Mouse (Mus musculus): ENCODE measurements around the gene Ddx43.
A peak's percentile ranks its signal among the peaks of the same experiment; 100 is the strongest.

Ddx43 gene

DNA sequence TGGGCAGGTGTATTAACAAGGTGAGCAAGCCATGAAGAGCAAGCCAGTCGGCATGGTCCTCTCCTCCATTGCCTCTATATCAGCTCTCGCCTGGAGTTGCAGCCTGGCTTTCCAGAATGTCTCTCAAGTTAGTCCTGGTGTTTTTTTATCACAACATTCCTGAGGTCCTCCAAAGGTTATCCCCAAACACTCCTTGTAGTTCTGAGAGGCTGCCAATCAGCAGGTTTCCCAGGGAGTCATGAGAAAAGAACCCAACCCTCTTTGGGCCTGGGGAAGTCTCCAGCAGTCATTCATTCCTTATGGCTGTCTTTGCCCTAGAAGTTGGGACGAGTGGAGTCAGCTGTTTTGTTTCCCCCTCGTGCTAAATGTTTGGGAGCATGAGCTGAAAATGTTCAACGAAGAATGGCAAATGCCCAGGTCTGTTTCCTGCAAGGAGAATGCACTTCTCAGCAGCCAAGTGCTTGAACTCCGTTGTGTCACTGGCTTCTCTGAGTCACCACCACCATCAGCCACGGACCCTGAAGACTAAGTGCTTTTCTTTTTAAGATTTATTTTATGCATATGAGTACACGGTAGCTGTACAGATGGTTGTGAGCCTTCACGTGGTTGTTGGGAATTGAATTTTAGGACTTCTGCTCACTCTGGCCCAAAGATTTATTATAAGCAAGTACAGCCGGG is 22.6 kb upstream of the Ddx43 start:
- DNase-seq (ENCODE audit: low spot score in 2 of 2), result no peak

GRCm38 (mm10) chr9:78374397-78374796 is 21.2 kb upstream of the Ddx43 start:
- no peak for DNase-seq (ENCODE audit: low spot score in 2 of 2)

DNA sequence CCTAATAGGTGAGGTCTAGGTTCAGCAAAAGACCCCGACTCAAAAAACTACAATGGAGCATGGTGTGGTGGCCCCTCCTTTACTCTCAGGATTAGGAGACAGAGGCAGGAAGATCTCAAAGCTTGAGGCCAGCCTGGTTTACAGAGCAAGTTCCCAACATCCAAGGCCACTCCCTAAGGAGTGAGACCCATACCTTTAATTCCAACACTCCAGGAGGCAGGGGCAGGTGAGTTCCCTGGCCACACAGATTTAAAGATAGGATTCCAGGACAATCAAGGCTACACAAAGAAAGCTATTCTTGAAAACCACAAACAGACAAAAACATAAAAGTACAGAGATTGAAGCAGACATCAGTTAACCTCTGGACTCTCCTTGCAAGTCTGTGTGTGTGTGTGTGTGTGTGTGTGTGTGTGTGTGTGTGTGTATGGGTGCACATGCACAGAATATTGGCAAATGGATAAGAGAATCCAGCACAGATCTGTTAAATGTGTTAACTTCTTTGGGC is 20.6 kb upstream of the Ddx43 start:
- DNase-seq (ENCODE audit: low spot score in 2 of 2), result no peak

GRCm38 (mm10) chr9:78375486-78375885 is 20.1 kb upstream of the Ddx43 start:
- no peak for DNase-seq (ENCODE audit: low spot score in 2 of 2)

DNA sequence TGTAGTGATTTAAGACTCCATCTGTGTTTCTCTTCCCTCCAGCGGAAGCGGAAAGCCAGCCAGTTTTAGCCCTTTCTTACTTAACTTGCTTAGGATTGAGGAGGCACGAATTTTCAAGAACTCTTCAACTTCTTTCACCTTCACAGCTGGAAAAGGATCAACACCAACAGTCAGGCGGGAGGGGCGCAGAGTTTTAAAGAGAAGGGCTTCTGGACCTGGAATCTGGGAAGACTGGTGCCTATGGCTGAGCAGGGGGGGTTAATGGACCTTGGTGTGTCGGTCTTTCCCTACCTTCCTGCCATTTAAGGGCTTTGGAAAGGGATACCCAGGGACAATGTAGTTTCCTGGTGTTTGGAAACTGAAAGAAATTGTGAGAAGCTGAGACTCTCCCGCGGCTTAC is 18.0 kb upstream of the Ddx43 start:
- DNase-seq (ENCODE audit: low spot score in 2 of 2), result no peak

DNA sequence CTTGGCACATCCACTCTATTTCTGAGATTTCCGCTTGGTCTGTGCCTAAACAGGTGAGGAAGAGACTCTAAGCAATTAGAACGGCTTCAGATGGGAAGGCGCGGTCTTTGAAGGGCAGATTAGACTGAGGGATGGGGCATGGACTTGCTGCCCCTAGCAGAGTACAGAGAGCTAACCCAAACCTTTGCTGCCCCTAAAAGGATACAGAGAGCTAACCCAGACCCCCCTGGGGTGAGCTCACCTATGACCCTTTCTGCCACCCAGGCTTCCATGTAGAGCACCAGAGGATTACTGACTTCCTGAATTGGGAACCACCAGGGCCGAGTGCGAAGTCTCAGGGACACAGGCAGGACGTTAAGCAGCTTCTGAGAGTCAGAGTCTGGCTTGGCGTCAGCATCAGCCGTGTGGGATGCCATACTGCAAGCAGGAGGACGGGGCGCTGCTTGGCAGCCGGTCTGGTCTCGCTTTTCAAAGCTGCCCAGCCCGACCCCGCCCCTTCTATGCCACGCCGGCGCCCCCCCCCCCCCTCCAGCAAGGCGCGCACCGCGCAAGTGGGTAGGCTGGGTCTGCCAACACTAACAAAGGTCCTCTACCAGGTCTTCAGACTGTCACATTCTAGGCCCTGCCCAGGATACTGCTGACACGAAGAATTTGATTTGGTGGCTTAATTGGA is 17.3 kb upstream of the Ddx43 start, which contains the start of gene Ooep:
Gene Ooep, minus strand, starts transcription at position 613 of the 673 bp plus-strand sequence.
- DNase-seq (ENCODE audit: low spot score in 2 of 2), result no peak

- DNase-seq (ENCODE audit: low spot score in 2 of 2), result no peak
Measured at GRCm38 (mm10) chr9:78385893-78386292, 9.7 kb upstream of the Ddx43 start.

DNA sequence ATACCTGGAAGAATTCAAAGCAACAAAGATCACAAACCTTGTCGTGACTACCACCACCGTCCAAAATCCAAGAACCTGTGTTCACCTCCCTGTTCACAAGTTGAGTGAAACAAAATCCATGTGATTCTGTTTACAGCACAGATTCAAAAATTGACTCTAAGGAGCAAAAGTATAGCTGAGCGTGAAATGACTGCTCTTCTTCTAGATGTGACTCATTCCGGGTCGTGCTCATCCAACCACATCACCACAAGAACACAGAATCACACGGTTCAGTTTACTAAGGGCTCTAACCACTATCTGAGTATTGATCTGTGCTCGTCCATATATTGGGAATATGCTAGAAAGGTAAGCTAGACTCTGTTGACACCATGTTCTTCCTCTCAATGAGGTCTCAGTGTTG is 8.6 kb upstream of the Ddx43 start:
- DNase-seq (ENCODE audit: low spot score in 2 of 2), result no peak

- DNase-seq (ENCODE audit: low spot score in 2 of 2), result no peak
Measured at GRCm38 (mm10) chr9:78389981-78390380, 5.6 kb upstream of the Ddx43 start.

DNA sequence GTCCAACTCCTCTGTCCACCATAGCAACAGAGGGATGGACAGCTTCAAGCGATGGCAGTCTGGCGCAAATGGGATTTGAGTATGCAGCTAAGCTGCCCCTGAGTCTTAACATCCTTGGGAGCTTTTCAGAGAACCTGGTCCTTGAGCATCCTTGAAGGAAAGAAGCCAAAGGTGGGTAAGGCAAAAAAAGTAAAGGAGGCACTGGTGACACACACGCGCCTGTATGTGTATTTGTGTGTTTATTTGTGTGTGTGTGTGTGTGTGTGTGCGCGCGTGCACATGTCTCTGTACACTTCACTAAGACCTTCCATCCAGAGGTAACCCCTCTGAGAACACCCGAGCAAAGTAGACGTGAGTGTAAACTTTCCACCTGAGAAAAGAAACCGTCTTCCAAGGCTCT is 1.8 kb upstream of the Ddx43 start:
- DNase-seq (ENCODE audit: low spot score in 2 of 2), result no peak

DNA sequence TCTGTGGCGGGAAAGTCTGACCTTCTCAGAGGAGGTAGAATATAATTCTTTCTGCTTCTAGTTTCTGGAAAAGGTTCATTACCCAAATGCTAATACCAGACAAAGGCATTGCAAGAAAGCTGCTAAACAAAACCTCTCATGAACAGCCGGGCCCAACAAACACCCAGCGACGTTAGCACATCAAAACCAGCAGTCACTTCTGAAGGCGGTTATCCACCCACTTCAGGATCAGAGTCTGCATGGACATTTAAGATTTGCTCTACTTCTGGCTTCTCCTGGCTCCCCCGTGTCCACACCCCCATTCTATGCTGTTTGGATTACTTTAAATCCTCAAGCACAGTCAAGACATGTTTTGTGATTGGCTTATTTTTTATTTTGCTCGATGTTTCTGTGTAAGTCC is 975 bp upstream of the Ddx43 start:
- DNase-seq (ENCODE audit: low spot score in 2 of 2), result no peak

- DNase-seq (ENCODE audit: low spot score in 2 of 2), result no peak
Measured at GRCm38 (mm10) chr9:78395244-78395629, 340 bp upstream of the Ddx43 start.

DNA sequence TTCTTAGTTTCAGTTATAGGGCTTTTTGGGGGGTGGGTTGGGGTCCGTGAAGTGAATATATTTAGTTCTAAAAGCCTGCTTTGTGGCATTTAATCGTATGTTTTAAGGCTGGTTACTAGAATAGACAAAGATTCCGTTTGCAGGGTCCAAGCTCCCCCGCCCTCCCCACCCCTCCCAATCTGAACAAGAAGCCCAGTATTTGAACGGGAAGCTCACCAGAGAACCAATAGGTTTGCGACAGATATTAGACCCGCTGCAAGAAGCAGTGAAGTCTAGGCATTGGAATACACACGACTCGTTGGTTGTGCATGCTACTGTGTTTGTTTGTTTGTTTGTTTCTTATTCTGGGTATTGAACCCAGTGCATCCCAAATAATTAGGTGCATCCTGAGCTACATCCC is 940 bp downstream of the Ddx43 start:
- DNase-seq (ENCODE audit: low spot score in 2 of 2), result no peak

DNA sequence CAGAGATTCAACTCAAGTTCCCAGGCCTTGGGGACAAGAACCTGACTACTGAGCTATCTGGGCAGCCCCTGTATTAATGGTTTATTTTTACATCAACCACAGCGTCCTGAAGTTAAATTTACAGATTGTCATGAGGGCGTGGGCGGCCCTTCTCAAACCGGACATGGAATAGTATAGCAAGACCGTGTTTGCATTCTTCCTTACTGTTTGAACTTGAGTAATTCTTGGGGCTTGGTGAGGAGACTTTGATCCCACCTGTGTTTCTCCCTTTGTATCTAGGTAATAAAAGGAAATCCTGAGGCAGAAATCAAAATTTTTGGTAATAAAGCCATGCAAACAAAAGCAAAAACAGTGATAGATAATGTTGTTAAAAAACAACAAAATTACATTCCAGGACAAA is 5.0 kb downstream of the Ddx43 start:
- no peak for DNase-seq (ENCODE audit: low spot score in 2 of 2)

DNA sequence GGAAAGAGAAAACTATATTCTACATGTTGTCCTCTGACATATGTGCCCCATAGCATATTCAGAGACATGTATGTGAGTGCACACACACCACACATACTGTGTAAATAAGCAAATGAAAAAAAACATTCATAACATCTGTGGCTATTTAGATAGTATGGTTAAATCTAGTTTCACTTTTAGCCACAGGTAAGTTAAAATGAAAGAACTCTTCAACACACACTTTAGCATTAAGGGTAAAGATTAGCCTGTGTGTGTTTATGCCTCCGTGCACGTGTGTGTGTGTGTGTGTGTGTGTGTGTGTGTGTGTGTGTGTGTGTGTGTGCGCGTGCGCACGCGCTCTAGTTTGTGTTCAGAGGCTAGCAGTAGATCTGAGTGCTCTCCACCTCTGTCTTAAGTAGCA is 6.0 kb downstream of the Ddx43 start:
- DNase-seq (ENCODE audit: low spot score in 2 of 2), result no peak

DNA sequence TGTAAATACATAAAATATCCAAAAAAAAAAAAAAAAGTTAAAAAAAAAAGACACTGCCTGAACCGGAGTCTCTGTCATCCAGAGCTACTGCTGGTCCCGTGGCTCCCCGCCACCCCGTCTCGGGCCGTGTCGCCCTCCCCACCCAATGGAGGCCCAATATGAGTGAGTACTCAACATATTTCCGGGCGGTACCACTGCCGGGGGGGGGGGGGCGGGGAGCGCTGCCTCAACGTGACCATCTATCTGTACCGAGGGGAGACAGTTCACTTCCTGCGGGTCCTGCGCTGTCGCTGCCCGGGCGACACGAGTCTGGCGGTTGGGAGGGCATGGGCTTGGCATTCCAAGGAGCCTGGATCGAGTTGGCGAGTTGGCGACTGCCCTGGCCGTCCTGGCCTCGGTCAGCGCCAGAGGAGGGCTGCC is 31.8 kb downstream of the Ddx43 start:
- DNase-seq (ENCODE audit: low spot score in 2 of 2), result no peak

- no peak for DNase-seq (ENCODE audit: low spot score in 2 of 2)
Measured at GRCm38 (mm10) chr9:78428185-78428584, 32.6 kb downstream of the Ddx43 start.

- DNase-seq (ENCODE audit: low spot score in 2 of 2), result peak in 1 of 2 experiments; percentile 3
Measured at GRCm38 (mm10) chr9:78428870-78429432, 33.4 kb downstream of the Ddx43 start.

- no peak for DNase-seq (ENCODE audit: low spot score in 2 of 2)
Measured at GRCm38 (mm10) chr9:78429551-78429950, 34.0 kb downstream of the Ddx43 start.

DNA sequence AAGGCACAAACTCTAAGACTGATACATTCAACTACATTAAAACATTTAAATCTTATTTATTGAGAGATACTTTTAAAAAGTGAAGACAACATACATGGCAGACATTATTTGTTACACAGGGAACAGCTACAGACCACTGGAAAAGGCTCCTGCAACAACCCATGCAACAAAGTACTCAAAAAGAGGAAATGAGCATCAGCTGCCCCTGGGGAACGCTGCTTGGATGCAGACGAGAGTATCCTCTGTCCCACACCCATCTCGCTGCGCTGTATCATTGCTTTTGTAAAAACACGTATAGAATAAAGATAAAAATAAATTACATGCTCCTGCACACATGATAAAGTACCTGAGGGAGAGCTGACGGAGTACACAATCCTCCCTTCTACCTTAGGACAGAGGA is 34.9 kb downstream of the Ddx43 start:
- DNase-seq (ENCODE audit: low spot score in 2 of 2), result peak in 1 of 2 experiments; percentile 50

GRCm38 (mm10) chr9:78432471-78432870 is 36.9 kb downstream of the Ddx43 start:
- no peak for DNase-seq (ENCODE audit: low spot score in 2 of 2)

DNA sequence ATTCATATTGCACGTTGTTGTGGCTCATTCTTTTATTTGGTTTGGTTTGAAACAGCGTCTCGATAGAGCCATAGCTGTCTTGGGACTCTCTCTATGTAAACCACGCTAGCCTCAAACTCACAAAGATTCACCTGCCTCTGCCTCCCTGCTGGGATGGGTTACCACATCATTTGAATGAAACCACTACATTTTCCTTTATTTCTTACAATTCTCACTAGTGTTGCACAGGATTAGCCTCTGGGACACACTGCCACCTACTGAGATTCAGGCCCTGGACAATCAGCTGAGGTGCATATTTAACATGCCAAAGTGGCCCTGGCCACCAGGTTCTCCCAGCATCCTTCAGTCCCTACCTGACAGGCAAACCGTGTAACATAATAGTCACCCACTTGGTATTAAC is 43.8 kb downstream of the Ddx43 start:
- no peak for DNase-seq (ENCODE audit: low spot score in 2 of 2)

- DNase-seq (ENCODE audit: low spot score in 2 of 2), result no peak
Measured at GRCm38 (mm10) chr9:78442237-78442578, 46.6 kb downstream of the Ddx43 start.

Data from spleen, postnatal 14 days (tissue).